ENCODE assay signal across 8 mouse cellular contexts in genomic region chr4:115057674-115058316, GRCm38 (mm10). TPM values are rescaled to one million over a fixed set of nuclear protein-coding genes. Genes with fewer than 3 reads are reported as not detected.
DNase-seq lines count a peak whose midpoint lies in the region; ATAC-seq and TF ChIP-seq lines count a peak whose summit lies in the region.

No protein-coding gene starts in this region.

- no peak for TF ChIP-seq POLR2A in thymus, adult 2 months (IDR thresholded peaks at IDR 0.05; ENCODE audit: control insufficient read depth, extremely low read depth, insufficient read depth, low read length, poor library complexity)

- WGBS in lung, embryonic 14.5 days = under 1% methylated on average over 33 of the region's 33 CpGs
- 1% methylated on average over 33 of the region's 33 CpGs for WGBS in embryonic facial prominence, embryonic 15.5 days
- under 1% methylated on average over 33 of the region's 33 CpGs for WGBS in hindbrain, embryonic 14.5 days
- under 1% methylated on average over 33 of the region's 33 CpGs for WGBS in midbrain, embryonic 10.5 days
- 4% methylated on average over 33 of the region's 33 CpGs for WGBS in thymus, adult 2 months

- no peaks in the 10 kb centered on the region for H3K36me3 ChIP-seq in lung, embryonic 14.5 days (ENCODE audit: insufficient read depth)
- H3K36me3 ChIP-seq in embryonic facial prominence, embryonic 15.5 days = no peaks in the 10 kb centered on the region
- no peaks in the 10 kb centered on the region for H3K36me3 ChIP-seq in hindbrain, embryonic 14.5 days (replicated peaks; ENCODE audit: control insufficient read depth, insufficient read depth)
- no peaks in the 10 kb centered on the region for H3K36me3 ChIP-seq in midbrain, embryonic 10.5 days
- no peaks in the 10 kb centered on the region for H3K36me3 ChIP-seq in thymus, adult 2 months (ENCODE audit: control insufficient read depth, insufficient read depth, low read length)

- H3K9ac ChIP-seq in lung, embryonic 14.5 days = peak overlapping the region; percentile 65
- H3K9ac ChIP-seq in embryonic facial prominence, embryonic 15.5 days = no peak overlapping the region
- peak overlapping the region; percentile 58 for H3K9ac ChIP-seq in hindbrain, embryonic 14.5 days

- H3K27ac ChIP-seq in lung, embryonic 14.5 days (ENCODE audit: low read depth) = peak overlapping the region; percentile 88
- H3K27ac ChIP-seq in embryonic facial prominence, embryonic 15.5 days (replicated peaks) = peak overlapping the region; percentile 34; the same call in 1 of the 2 replicates
- peak overlapping the region; percentile 84 for H3K27ac ChIP-seq in hindbrain, embryonic 14.5 days
- H3K27ac ChIP-seq in midbrain, embryonic 10.5 days (replicated peaks) = peak overlapping the region; percentile 82
- H3K27ac ChIP-seq in thymus, adult 2 months (ENCODE audit: control insufficient read depth, insufficient read depth, low read length) = no peak overlapping the region

- peak; percentile 43 for DNase-seq in lung, embryonic 14.5 days
- DNase-seq in lung, postnatal 25 days (ENCODE audit: low spot score) = no peak
- no peak for DNase-seq in hindbrain, embryonic 14.5 days (ENCODE audit: low spot score)
- DNase-seq in midbrain, embryonic 10.5 days (ENCODE audit: low spot score) = peak; percentile 74
- no peak for DNase-seq in thymus, adult 2 months
- no peak for DNase-seq in thymus, postnatal 25 days
- DNase-seq in right cerebral cortex, adult 18-20 months = no peak

- 0 out of 2 replicates have a peak, but pooled peaks cover 3% of the 10 kb centered on the region for H3K4me1 ChIP-seq in lung, embryonic 14.5 days (ENCODE audit: insufficient read depth)
- peaks cover 21% of the 10 kb centered on the region for H3K4me1 ChIP-seq in embryonic facial prominence, embryonic 15.5 days
- H3K4me1 ChIP-seq in hindbrain, embryonic 14.5 days (replicated peaks; ENCODE audit: control insufficient read depth, insufficient read depth, low read length) = peaks cover 1% of the 10 kb centered on the region; the same call in 1 of the 2 replicates
- peaks cover 26% of the 10 kb centered on the region for H3K4me1 ChIP-seq in midbrain, embryonic 10.5 days
- H3K4me1 ChIP-seq in thymus, adult 2 months (replicated peaks; ENCODE audit: control insufficient read depth, insufficient read depth, low read length) = 0 out of 2 replicates have a peak, but pooled peaks cover 8% of the 10 kb centered on the region

- no peaks in the 10 kb centered on the region for H3K9me3 ChIP-seq in lung, embryonic 14.5 days (ENCODE audit: low read depth, low read length)
- H3K9me3 ChIP-seq in embryonic facial prominence, embryonic 15.5 days (replicated peaks) = no peaks in the 10 kb centered on the region
- no peaks in the 10 kb centered on the region for H3K9me3 ChIP-seq in hindbrain, embryonic 14.5 days (ENCODE audit: control insufficient read depth, low read length)
- no peaks in the 10 kb centered on the region for H3K9me3 ChIP-seq in midbrain, embryonic 10.5 days (replicated peaks)

- H3K4me3 ChIP-seq in lung, embryonic 14.5 days (ENCODE audit: low read depth, low read length) = peak overlapping the region; percentile 45
- peak overlapping the region; percentile 44 for H3K4me3 ChIP-seq in embryonic facial prominence, embryonic 15.5 days (replicated peaks)
- peak overlapping the region; percentile 33 for H3K4me3 ChIP-seq in hindbrain, embryonic 14.5 days (replicated peaks; ENCODE audit: low read length)
- H3K4me3 ChIP-seq in midbrain, embryonic 10.5 days = peak overlapping the region; percentile 52
- H3K4me3 ChIP-seq in thymus, adult 2 months (ENCODE audit: control insufficient read depth, insufficient read depth, low read length) = no peak overlapping the region

- H3K27me3 ChIP-seq in lung, embryonic 14.5 days (ENCODE audit: insufficient read depth, low read length) = peaks cover 96% of the 10 kb centered on the region
- H3K27me3 ChIP-seq in embryonic facial prominence, embryonic 15.5 days = peaks cover 94% of the 10 kb centered on the region
- peaks cover 90% of the 10 kb centered on the region for H3K27me3 ChIP-seq in hindbrain, embryonic 14.5 days (ENCODE audit: control insufficient read depth, insufficient read depth, low read length)
- H3K27me3 ChIP-seq in midbrain, embryonic 10.5 days (ENCODE audit: low read depth, poor library complexity, severe bottlenecking) = peaks cover 100% of the 10 kb centered on the region
- H3K27me3 ChIP-seq in thymus, adult 2 months (ENCODE audit: control insufficient read depth, insufficient read depth, low read length) = peaks cover 46% of the 10 kb centered on the region

- H3K4me2 ChIP-seq in lung, embryonic 14.5 days = peak overlapping the region; percentile 69
- H3K4me2 ChIP-seq in embryonic facial prominence, embryonic 15.5 days (replicated peaks) = peak overlapping the region; percentile 10; the same call in 1 of the 2 replicates
- peak overlapping the region; percentile 40 for H3K4me2 ChIP-seq in hindbrain, embryonic 14.5 days (replicated peaks)

- no peak for TF ChIP-seq CTCF in lung, embryonic 14.5 days (IDR thresholded peaks at IDR 0.05; ENCODE audit: low read depth)
- TF ChIP-seq CTCF in thymus, adult 2 months (IDR thresholded peaks at IDR 0.05; ENCODE audit: borderline replicate concordance, control insufficient read depth, extremely low read depth, insufficient read depth, low read length, poor library complexity) = no peak

- ATAC-seq in lung, embryonic 14.5 days (ENCODE audit: insufficient read depth) = peak; percentile 8; the same call in 1 of the 2 replicates
- 0 out of 2 replicates have a peak, but pooled peaks have one; percentile 22 for ATAC-seq in embryonic facial prominence, embryonic 15.5 days (ENCODE audit: insufficient number of reproducible peaks, low FRiP score, low TSS enrichment, low read depth)
- ATAC-seq in hindbrain, embryonic 14.5 days (ENCODE audit: low FRiP score) = peak; percentile 16; the same call in 1 of the 2 replicates

RNA-seq across cellular contexts. Expression of gene Tal1, which starts 1.6 kb away (rescaled TPM):
- 3.3 and 3.4 TPM in 2 replicates for polyA plus RNA-seq in lung, embryonic 14.5 days (2014; fragmentation: Nextera tagmentation; extraction: Ambion mirVana)
- 0.71 and 1.00 TPM in 2 replicates for polyA plus RNA-seq in embryonic facial prominence, embryonic 15.5 days (2015; fragmentation: Nextera tagmentation; extraction: Ambion mirVana)
- 5.6 and 7.4 TPM in 2 replicates for polyA plus RNA-seq in hindbrain, embryonic 14.5 days (2014; fragmentation: Nextera tagmentation; extraction: Ambion mirVana)
- 2.7 and 5.2 TPM in 2 replicates for polyA plus RNA-seq in midbrain, embryonic 10.5 days (2016; fragmentation: Nextera tagmentation; extraction: Ambion mirVana)
- 0.89 and 0.94 TPM in 2 replicates for polyA plus RNA-seq in thymus, adult 2 months (2012; rRNA removed)

RNA-seq across cellular contexts. Expression of gene Pdzk1ip1, which starts 30.7 kb away (rescaled TPM):
- polyA plus RNA-seq in lung, embryonic 14.5 days (2014; fragmentation: Nextera tagmentation; extraction: Ambion mirVana) = 13.3 and 15.0 TPM in 2 replicates
- polyA plus RNA-seq in embryonic facial prominence, embryonic 15.5 days (2015; fragmentation: Nextera tagmentation; extraction: Ambion mirVana) = 59.3 and 69.2 TPM in 2 replicates
- 3.0 and 3.7 TPM in 2 replicates for polyA plus RNA-seq in hindbrain, embryonic 14.5 days (2014; fragmentation: Nextera tagmentation; extraction: Ambion mirVana)
- 7.9 and 9.5 TPM in 2 replicates for polyA plus RNA-seq in midbrain, embryonic 10.5 days (2016; fragmentation: Nextera tagmentation; extraction: Ambion mirVana)
- 14.7 and 15.2 TPM in 2 replicates for polyA plus RNA-seq in thymus, adult 2 months (2012; rRNA removed)

RNA-seq across cellular contexts. Expression of gene Stil, which starts 57.8 kb away (rescaled TPM):
- polyA plus RNA-seq in lung, embryonic 14.5 days (2014; fragmentation: Nextera tagmentation; extraction: Ambion mirVana) = 23.3 and 26.0 TPM in 2 replicates
- 10.3 and 13.3 TPM in 2 replicates for polyA plus RNA-seq in embryonic facial prominence, embryonic 15.5 days (2015; fragmentation: Nextera tagmentation; extraction: Ambion mirVana)
- 2.9 and 3.6 TPM in 2 replicates for polyA plus RNA-seq in hindbrain, embryonic 14.5 days (2014; fragmentation: Nextera tagmentation; extraction: Ambion mirVana)
- polyA plus RNA-seq in midbrain, embryonic 10.5 days (2016; fragmentation: Nextera tagmentation; extraction: Ambion mirVana) = 19.0 and 21.3 TPM in 2 replicates
- 8.1 and 10.7 TPM in 2 replicates for polyA plus RNA-seq in thymus, adult 2 months (2012; rRNA removed)

Comparison
In these comparisons a context has a peak if more than half of its experiments do, and no peak if none do; other contexts are left out.
1. DNase-seq: peak in lung, embryonic 14.5 days (single experiment) and midbrain, embryonic 10.5 days (single experiment); none in lung, postnatal 25 days (single experiment), hindbrain, embryonic 14.5 days (single experiment), thymus, adult 2 months (single experiment), thymus, postnatal 25 days (single experiment) and right cerebral cortex, adult 18-20 months (single experiment).
2. H3K4me2 ChIP-seq: peak in every context shown above with its lines; median percentile 69 in lung, embryonic 14.5 days; 40 in hindbrain, embryonic 14.5 days; 10 in embryonic facial prominence, embryonic 15.5 days.
3. Peak in every context shown above with its lines, with median percentiles within 50 percentile points of each other: ATAC-seq.